Mouse (Mus musculus): ENCODE measurements around the gene Rnf180. TPM values are rescaled to one million over a fixed set of nuclear protein-coding genes. Genes with fewer than 3 reads are reported as not detected.

The Rnf180 gene
- total RNA-seq, 1 experiment from 2014 or later, result not detected

GRCm38 (mm10) chr13:105266746-105267145, 27.9 kb downstream of the Rnf180 start:
- ATAC-seq (ENCODE audit: extremely low read depth, insufficient number of reproducible peaks, low FRiP score, poor library complexity, severe bottlenecking), result peak; percentile 78; the same call in 1 of the 2 replicates

GRCm38 (mm10) chr13:105256757-105257433, 37.7 kb downstream of the Rnf180 start:
- no peak for ATAC-seq (ENCODE audit: extremely low read depth, insufficient number of reproducible peaks, low FRiP score, poor library complexity, severe bottlenecking)

GRCm38 (mm10) chr13:105250767-105251166, 43.8 kb downstream of the Rnf180 start:
- ATAC-seq (ENCODE audit: extremely low read depth, insufficient number of reproducible peaks, low FRiP score, poor library complexity, severe bottlenecking), result no peak

GRCm38 (mm10) chr13:105250264-105250663, 44.4 kb downstream of the Rnf180 start:
- no peak for ATAC-seq (ENCODE audit: extremely low read depth, insufficient number of reproducible peaks, low FRiP score, poor library complexity, severe bottlenecking)

- no peak for ATAC-seq (ENCODE audit: extremely low read depth, insufficient number of reproducible peaks, low FRiP score, poor library complexity, severe bottlenecking)
Observed at GRCm38 (mm10) chr13:105249599-105249998, 45.0 kb downstream of the Rnf180 start.

- ATAC-seq (ENCODE audit: extremely low read depth, insufficient number of reproducible peaks, low FRiP score, poor library complexity, severe bottlenecking), result no peak
Observed at GRCm38 (mm10) chr13:105247691-105248090, 46.9 kb downstream of the Rnf180 start.

GRCm38 (mm10) chr13:105240810-105241209, 53.8 kb downstream of the Rnf180 start:
- no peak for ATAC-seq (ENCODE audit: extremely low read depth, insufficient number of reproducible peaks, low FRiP score, poor library complexity, severe bottlenecking)

- no peak for ATAC-seq (ENCODE audit: extremely low read depth, insufficient number of reproducible peaks, low FRiP score, poor library complexity, severe bottlenecking)
Observed at GRCm38 (mm10) chr13:105227126-105227525, 67.5 kb downstream of the Rnf180 start.

GRCm38 (mm10) chr13:105224048-105224447, 70.6 kb downstream of the Rnf180 start:
- no peak for ATAC-seq (ENCODE audit: extremely low read depth, insufficient number of reproducible peaks, low FRiP score, poor library complexity, severe bottlenecking)

GRCm38 (mm10) chr13:105223147-105223546, 71.5 kb downstream of the Rnf180 start:
- ATAC-seq (ENCODE audit: extremely low read depth, insufficient number of reproducible peaks, low FRiP score, poor library complexity, severe bottlenecking), result no peak

GRCm38 (mm10) chr13:105222016-105222725, 72.4 kb downstream of the Rnf180 start:
- no peak for ATAC-seq (ENCODE audit: extremely low read depth, insufficient number of reproducible peaks, low FRiP score, poor library complexity, severe bottlenecking)

GRCm38 (mm10) chr13:105210746-105211145, 83.9 kb downstream of the Rnf180 start:
- no peak for ATAC-seq (ENCODE audit: extremely low read depth, insufficient number of reproducible peaks, low FRiP score, poor library complexity, severe bottlenecking)

- ATAC-seq (ENCODE audit: extremely low read depth, insufficient number of reproducible peaks, low FRiP score, poor library complexity, severe bottlenecking), result no peak
Observed at GRCm38 (mm10) chr13:105203851-105204250, 90.8 kb downstream of the Rnf180 start.

GRCm38 (mm10) chr13:105198658-105199057, 96.0 kb downstream of the Rnf180 start:
- no peak for ATAC-seq (ENCODE audit: extremely low read depth, insufficient number of reproducible peaks, low FRiP score, poor library complexity, severe bottlenecking)

- ATAC-seq (ENCODE audit: extremely low read depth, insufficient number of reproducible peaks, low FRiP score, poor library complexity, severe bottlenecking), result no peak
Observed at GRCm38 (mm10) chr13:105198028-105198427, 96.6 kb downstream of the Rnf180 start.

GRCm38 (mm10) chr13:105193583-105193982, 101.0 kb downstream of the Rnf180 start:
- ATAC-seq (ENCODE audit: extremely low read depth, insufficient number of reproducible peaks, low FRiP score, poor library complexity, severe bottlenecking), result no peak

GRCm38 (mm10) chr13:105188730-105189129, 105.9 kb downstream of the Rnf180 start:
- ATAC-seq (ENCODE audit: extremely low read depth, insufficient number of reproducible peaks, low FRiP score, poor library complexity, severe bottlenecking), result no peak

GRCm38 (mm10) chr13:105180781-105181180, 113.8 kb downstream of the Rnf180 start:
- ATAC-seq (ENCODE audit: extremely low read depth, insufficient number of reproducible peaks, low FRiP score, poor library complexity, severe bottlenecking), result no peak

GRCm38 (mm10) chr13:105165441-105165840, 129.2 kb downstream of the Rnf180 start:
- ATAC-seq (ENCODE audit: extremely low read depth, insufficient number of reproducible peaks, low FRiP score, poor library complexity, severe bottlenecking), result no peak

GRCm38 (mm10) chr13:105153955-105154354, 140.7 kb downstream of the Rnf180 start:
- no peak for ATAC-seq (ENCODE audit: extremely low read depth, insufficient number of reproducible peaks, low FRiP score, poor library complexity, severe bottlenecking)

Data from neutrophil, adult 5-6 weeks (primary cell).